Mouse (Mus musculus) embryonic fibroblast, embryonic 13.5 days (primary cell): ENCODE results near the gene Gm21761.
"Not testable (repeated sequence)": the region's sequence is repeated elsewhere in the genome, so short reads cannot be mapped to it uniquely, and the experiment has no call there.

ENCODE experiments used
- CTCF ChIP-seq: IDR thresholded peaks from 2 replicates; pipeline ENCODE4 v1.5.1; 2011; ENCODE audit warnings: mild to moderate bottlenecking, control low read depth, low read length, moderate library complexity, borderline replicate concordance; ENCODE audit not compliant: insufficient read depth
- POLR2A ChIP-seq: IDR thresholded peaks from 2 replicates; pipeline ENCODE4 v1.6.1; 2011; ENCODE audit warnings: low read depth, mild to moderate bottlenecking, control low read depth, low read length, moderate library complexity

DNA sequence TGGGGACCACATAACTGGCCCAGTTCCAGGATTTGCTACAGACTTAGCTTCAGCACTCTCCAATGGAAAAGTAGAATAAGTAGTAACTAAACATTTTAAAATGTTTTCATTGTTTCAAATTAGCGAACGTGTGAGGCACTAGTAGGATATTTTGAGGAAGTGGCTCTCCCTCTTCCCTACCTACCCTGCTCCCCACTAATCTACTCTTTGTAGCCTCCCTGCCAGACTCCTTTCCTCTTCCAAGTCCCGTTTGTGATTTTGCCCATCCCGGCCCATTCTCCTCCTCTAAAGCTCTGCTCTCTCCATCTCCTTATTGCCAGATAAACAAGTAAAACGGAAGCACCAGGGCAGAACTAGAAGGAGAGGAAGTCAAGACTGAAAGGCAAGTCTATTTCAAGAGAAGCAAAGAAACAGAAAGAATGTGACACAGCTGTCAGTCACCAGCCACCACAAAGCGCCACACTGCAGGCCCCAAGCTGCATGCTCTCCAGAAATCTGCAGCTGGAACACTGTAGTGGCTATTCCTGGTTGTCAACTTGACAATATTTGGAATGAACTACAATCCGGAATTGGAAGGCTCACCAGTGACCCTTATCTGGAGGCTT, 64.6 kb downstream of the Gm21761 start:
- not testable (repeated sequence) for TF ChIP-seq CTCF, POLR2A
